Mouse (Mus musculus) brain, embryonic 14.5 days (tissue): ENCODE data around the gene Atp5l. TPM values are rescaled to one million over a fixed set of nuclear protein-coding genes. Genes with fewer than 3 reads are reported as not detected.

ENCODE experiments used
- DNase-seq: peaks from one replicate; pipeline ENCODE4 v3.0.0-alpha.2; 2011; ENCODE audit warnings: low read depth
- CTCF ChIP-seq: fragments of 200-500 bp; IDR thresholded peaks from 2 replicates; pipeline ENCODE4 v1.5.1; 2012; ENCODE audit warnings: inconsistent platforms, mild to moderate bottlenecking, moderate library complexity, borderline replicate concordance; ENCODE audit not compliant: insufficient read depth, insufficient read length; ENCODE audit errors: extremely low read depth
- POLR2A ChIP-seq: fragments of 200-500 bp; IDR thresholded peaks from 2 replicates; pipeline ENCODE4 v1.6.1; 2012; ENCODE audit warnings: mild to moderate bottlenecking, inconsistent platforms, borderline replicate concordance; ENCODE audit not compliant: poor library complexity, insufficient read depth, insufficient read length, severe bottlenecking; ENCODE audit errors: extremely low read depth
- polyA plus RNA-seq: library from polyadenylated mRNA; depleted of rRNA; stranded (reverse); fragments of >200 nt; gene quantifications from 2 replicates; pipeline ENCODE4 v1.2.3, GENCODE M21; 2012

The Atp5l gene
- polyA plus RNA-seq, 1 experiment, result 610 TPM

DNA sequence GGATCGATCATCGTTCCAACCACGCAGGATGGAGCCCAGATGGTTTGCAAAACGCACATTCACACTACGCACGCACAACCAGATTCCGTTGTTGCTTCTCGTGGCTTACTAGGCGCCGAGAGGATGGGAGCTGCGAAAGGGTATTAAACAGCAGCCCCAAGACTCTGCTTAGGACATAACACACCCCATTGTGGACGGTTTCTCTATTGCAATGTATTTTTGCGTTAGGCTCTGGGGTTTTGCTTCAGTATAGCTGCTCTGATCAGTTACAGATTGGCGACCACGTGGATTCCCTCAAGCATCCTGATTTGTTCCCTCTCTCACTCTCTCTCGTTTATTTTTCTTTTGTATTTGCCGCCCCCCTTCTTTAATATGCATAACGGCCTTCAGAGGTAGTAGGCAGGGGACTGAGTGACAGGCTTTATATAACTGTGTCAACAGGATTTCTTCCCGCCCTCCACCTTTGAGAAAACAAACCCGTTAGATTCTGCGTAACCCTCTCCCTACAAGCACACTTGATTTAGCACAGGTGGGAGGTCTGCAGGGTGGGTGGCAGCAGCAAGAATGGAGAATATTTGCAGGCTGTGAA is 37.5 kb downstream of the Atp5l start:
- DNase-seq, result peak; percentile 89
- TF ChIP-seq POLR2A (no peak), CTCF (no peak)

DNA sequence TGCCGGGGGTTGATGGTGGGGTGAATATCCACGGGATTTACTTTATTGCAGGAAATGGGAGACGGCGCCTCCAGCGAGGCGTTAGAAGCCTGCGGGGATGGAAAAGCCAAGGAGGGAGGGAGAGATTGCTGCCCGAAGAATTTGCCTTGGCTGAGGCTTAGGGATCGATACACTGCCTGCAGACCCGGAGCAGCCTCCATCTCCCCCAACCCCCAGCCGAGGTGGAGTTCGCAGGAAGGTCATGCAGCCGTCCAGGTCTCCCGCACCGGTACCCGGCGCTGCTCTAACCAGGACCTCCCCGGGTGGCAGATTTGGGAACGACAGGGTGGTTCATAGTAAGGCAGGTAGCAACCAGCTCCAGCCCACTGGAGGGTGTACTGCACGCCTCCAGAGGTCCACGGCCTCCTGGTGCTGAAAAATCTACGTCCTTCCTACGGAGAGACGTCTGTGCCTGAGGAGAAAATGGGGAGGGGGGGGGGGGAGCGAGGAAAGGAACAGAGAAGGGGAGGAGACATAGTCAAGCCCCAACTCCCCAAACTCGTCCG is 38.0 kb downstream of the Atp5l start:
- peak; percentile 30; the same call in 1 of the 2 replicates for TF ChIP-seq CTCF
- TF ChIP-seq POLR2A, result 0 out of 2 replicates have a peak, but pooled peaks have one; percentile 10
- peak; percentile 77 for DNase-seq

DNA sequence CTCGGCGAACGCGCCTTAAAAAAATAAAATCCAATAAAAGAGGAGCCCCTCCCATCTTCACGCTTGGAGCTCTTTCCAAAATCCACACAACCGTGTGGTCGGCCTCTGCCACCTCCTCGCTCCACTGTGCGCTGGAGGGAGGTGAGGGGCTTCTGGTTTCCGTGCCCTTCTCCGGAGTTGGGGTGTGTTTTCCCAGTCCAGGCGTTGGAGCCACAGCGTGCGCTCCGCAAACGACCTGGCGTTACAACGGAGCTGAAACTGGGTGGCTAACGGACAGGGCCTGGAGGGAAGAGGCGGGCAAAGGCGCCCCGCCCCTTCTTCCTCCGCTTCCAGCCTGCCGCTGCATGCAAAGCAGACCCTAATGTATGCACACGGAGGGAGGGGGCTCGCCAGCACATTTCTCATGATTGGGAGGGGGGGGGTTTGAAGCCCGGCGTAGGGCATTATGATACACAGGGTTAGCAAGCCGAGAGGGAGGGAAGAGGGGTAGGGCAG is 38.6 kb downstream of the Atp5l start:
- no peak for TF ChIP-seq CTCF
- no peak for TF ChIP-seq POLR2A
- peak; percentile 97 for DNase-seq

DNA sequence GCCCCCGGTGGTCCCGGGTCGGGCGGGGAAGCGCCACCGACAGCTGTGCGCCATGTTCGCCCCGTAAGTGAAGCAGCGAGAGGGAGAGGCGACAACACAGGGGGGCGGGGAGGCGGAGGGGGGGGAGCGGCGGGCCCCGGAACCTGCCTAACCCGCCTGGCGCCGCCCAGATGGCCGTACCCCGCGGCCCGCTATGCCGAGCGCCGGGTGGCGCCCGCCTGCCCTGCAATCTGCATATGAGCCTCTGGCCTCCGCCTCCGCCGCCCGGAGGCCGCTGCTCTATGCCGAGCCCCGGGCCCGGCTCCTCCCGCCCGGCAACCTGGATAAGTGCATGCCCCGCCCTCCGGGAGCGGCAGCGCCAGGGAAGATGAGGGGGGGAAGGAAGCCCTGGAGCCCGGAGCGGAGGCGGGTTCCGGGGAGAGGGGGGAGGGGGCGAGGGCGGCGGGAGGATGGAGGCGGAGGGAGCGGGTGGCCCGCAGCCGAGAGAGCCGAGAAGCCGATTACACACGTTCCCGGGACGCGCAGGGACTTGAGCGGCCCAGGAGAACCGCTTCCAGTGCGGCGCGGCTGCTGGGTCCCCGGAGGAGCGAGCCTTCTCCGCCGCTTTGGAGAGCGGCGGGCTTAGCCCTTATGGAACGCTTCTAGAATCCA is 39.2 kb downstream of the Atp5l start, which contains the start of gene Kmt2a:
Gene Kmt2a, minus strand, starts transcription at position 76 of the 651 bp plus-strand sequence.
- peak; percentile 99 for DNase-seq
- TF ChIP-seq POLR2A (peak; percentile 74; the same call in 1 of the 2 replicates), CTCF (no peak)

DNA sequence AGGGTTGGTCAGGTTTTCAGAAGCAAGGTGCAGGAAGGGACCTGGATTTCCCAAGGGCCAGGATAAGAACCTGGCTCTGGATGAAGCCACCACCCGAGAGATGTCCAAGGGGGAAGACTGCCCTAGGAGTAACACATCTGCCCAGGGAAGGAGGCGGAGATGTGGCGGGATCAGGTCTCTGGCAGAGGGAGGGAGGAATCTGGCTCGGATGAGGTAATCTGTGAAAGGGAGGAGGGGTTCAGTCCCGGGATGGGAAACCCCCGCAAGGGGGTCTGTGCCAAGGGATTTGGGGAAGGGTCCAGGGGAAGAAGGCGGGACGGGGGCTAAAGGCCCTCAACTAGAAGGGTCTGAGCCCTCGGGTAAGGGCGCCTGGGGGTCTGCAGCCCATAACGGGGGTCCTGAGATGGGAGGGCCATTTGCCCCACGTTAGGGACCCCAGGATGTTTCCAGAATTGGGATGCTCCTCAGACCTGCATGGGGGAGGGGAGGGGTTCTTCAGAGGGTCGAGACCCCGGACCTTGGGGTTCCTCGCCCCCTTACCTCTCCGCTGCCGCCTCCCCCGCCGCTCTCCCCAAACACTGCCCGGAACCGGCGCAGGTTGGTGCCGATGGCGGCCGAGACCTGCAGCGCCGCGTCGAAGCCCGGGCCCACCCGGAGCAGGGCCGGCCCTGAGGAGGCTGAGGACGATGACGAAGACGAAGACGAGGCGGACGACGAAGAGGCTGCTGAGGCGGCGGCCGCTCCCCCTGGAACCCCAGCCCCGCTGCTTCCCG is 40.0 kb downstream of the Atp5l start:
- TF ChIP-seq CTCF (no peak), POLR2A (no peak)
- DNase-seq, result peak; percentile 49

DNA sequence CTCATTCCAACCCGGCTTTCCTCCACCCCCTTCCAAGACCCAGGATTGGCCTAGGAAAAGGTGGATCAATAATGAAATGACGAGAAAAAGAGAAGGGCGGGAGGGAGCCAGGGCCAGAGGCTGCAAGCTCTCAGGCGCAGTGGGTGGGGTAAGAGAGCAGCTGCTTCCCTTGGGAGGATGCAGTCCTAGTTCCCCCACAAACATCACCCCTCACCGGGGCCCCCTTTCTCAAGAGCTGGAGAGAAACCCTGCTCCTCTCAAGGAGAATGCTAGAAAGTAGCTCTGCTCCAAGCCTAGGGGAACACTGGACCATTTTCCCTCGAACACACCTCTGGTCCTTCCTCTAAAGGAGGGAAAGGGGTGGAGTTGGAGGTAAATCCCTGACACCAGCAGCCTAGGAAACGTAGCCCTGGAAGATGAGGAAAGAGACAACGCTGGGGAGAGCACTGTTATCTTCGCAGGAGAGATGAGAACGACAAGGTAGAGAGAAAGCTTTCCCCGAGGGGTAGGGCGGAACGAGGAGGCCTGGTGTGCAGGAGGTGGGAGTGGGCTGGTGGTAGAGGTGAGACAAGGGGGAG is 40.8 kb downstream of the Atp5l start:
- TF ChIP-seq POLR2A (no peak), CTCF (no peak)
- DNase-seq, result peak; percentile 56

DNA sequence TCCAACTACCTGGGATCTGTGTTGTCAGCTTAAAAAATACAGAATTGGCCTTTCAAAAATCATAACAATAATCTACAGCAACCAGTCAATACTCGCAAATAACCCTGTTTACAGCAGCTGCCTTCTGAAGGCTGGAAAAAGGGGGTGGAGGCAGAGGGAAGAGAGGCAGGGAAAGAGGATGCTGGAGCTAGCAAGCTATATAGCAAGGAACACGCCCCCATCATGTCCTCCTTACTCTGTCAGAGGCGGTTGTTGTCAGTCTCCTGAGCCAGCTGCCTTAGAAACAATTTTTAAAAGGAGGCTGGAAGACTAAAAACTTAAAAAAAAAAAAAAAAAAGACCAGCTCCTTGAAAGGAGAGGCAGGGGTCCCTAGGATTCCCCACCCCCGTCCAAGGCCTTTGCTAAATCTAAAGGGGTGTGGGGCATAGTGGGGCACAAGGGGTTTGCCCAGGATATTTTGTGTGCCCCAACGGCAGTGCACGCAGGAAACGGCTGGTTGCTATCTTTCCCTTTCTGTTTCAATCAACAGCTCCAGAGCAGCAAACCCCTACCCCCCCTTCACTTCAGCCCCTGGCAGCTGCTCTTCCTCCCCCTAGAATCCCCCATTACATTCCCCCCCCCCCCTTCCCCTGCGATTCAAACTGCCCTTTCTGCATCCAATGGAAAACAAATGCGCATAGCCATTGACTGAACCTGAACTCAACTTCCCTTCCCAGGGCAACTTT is 41.6 kb downstream of the Atp5l start:
- TF ChIP-seq CTCF (no peak), POLR2A (no peak)
- peak; percentile 73 for DNase-seq

DNA sequence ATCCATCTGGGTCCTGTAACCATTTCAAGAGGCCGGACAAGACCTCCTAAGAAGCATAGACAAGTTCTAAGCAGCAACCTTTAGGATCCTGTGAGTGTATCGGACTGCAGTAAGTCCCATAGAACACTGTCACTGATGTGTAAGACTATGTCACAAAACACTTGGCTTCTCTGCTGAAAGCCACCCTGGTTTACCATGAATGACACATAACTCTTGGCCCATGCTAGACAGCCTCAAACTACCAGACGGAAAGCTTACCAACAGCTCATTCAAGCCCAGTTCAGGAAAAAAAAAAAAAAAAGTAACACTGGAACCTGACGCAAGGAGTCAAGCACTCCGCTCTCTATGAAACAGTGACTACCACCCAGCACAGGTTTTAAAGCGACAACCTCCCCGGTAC is 42.9 kb downstream of the Atp5l start:
- TF ChIP-seq CTCF (no peak), POLR2A (no peak)
- no peak for DNase-seq

DNA sequence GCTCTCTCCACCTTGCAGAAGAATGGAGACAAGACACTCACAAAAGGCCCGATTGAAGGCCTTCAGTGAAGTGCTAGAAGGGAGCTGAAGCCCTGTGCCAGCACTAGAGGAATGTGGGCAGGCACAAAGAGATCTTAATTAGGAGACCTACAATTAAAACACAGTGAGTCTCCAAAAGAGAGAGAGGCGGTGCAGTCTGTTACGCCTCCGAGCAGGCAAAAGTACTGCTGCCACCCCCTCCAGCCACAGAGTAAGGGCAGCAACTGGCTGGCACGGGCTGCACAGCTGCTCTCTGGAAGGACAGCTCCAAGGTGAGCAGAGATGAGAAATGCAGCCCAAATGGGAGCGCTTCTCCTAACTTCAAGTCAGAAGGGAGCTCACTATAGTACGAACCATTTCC is 45.1 kb downstream of the Atp5l start:
- TF ChIP-seq CTCF, result no peak
- TF ChIP-seq POLR2A, result no peak

DNA sequence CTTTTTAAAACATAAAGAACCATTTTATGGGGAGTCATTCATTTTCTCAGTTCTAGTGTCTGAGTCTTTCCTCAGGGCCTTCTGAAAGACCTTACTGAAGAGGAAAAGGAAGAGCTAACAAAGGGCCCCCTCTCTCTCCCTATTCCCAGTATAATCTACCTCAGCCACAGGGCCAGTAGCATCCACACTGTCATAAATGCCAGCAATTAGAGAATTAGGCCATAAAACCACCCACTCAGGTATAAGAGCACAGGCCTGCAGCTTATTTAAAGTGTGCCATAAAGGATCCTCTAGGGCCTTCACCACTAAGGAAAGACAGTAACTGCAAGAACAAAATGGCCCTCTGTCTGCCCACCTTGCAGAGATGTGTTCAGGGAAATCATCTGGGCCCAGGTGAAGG is 46.3 kb downstream of the Atp5l start:
- TF ChIP-seq CTCF, result no peak
- no peak for TF ChIP-seq POLR2A

More for the DNA sequence above, 45.1 kb downstream of the Atp5l start:
- peak; percentile 73 for DNase-seq

DNA sequence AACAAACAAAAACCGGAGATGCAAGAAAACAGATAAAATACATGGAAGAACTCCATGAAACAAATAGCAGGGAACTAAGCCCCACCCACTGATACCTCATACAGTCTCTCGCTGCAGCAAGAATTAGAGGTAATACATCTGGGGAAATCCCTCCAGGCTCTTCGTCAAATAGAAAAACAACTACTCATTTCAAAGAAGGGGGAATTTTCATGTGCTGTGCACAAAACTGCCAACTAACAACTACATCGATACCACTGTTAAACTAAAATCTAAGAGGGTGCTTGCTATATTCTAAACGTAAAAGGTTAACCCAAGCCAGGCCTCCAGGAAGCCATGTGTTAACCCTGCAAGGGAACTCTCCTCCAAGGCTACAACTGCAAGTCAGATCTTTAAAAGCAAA is 46.9 kb downstream of the Atp5l start:
- DNase-seq, result no peak
- TF ChIP-seq POLR2A (no peak), CTCF (no peak)

More for the DNA sequence above, 46.3 kb downstream of the Atp5l start:
- no peak for DNase-seq
